Mouse (Mus musculus): ENCODE measurements around the gene Olfr1411.
A peak's percentile ranks its signal among the peaks of the same experiment; 100 is the strongest.

Olfr1411 gene

GRCm38 (mm10) chr1:92638736-92639135 is 44.5 kb downstream of the Olfr1411 start:
- DNase-seq (ENCODE audit: inconsistent ontology term): no peak

GRCm38 (mm10) chr1:92640393-92640792 is 46.2 kb downstream of the Olfr1411 start:
- DNase-seq (ENCODE audit: inconsistent ontology term): no peak

GRCm38 (mm10) chr1:92641514-92642272 is 47.5 kb downstream of the Olfr1411 start, which contains the start of gene Cops9:
Gene Cops9, minus strand, starts transcription at chr1:92641985.
- DNase-seq (ENCODE audit: inconsistent ontology term): peak; percentile 93

- no peak for DNase-seq (ENCODE audit: inconsistent ontology term)
Measured at GRCm38 (mm10) chr1:92643691-92644090, 49.5 kb downstream of the Olfr1411 start.

- DNase-seq (ENCODE audit: inconsistent ontology term): no peak
Measured at GRCm38 (mm10) chr1:92644916-92645315, 50.7 kb downstream of the Olfr1411 start.

GRCm38 (mm10) chr1:92646111-92646510 is 51.9 kb downstream of the Olfr1411 start:
- DNase-seq (ENCODE audit: inconsistent ontology term): no peak

GRCm38 (mm10) chr1:92646601-92647000 is 52.4 kb downstream of the Olfr1411 start:
- no peak for DNase-seq (ENCODE audit: inconsistent ontology term)

- DNase-seq (ENCODE audit: inconsistent ontology term): no peak
Measured at GRCm38 (mm10) chr1:92647026-92647425, 52.8 kb downstream of the Olfr1411 start.

Measured in Muller cell, postnatal 12 days (primary cell).